Mouse (Mus musculus): Measurements from ENCODE around the gene Gbf1. TPM values are rescaled to one million over a fixed set of nuclear protein-coding genes. Genes with fewer than 3 reads are reported as not detected.

The Gbf1 gene
- total and polyA plus RNA-seq, 3 experiments: 23.7 to 400 (median 54.1) TPM

DNA sequence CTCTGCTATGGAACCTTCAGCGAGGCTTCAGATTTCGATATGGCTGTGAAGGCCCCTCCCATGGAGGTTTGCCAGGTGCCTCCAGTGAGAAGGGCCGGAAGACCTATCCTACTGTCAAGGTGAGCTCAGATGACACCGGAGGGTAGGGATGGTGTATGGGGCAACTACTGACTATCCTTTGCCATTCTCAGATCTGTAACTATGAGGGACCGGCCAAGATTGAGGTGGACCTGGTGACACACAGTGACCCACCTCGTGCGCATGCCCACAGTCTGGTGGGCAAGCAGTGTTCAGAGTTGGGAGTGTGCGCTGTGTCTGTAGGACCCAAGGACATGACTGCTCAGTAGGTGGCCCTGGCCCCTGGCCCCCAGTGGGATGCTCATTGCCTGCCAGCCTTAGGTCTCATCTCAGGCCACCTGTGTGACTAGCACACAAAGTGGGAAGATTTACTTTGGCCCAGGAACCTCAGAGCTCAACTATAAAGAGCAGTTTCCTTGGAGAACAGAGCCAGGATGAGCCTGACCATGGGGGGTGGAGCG is 154.5 kb downstream of the Gbf1 start:
- H3K4me1 ChIP-seq (ENCODE audit: control insufficient read depth in 1 of 2, insufficient read depth in 2 of 2, low read length in 2 of 2): peaks cover 6 to 18% of the 10 kb centered on the region in 2 experiments

GRCm38 (mm10) chr19:46307781-46308180 is 155.5 kb downstream of the Gbf1 start:
- Histone ChIP-seq H3K4me3 (ENCODE audit: control insufficient read depth in 1 of 2, insufficient read depth in 1 of 2, low read depth in 2 of 2, low read length in 2 of 2) (no peak overlapping the region), H3K79me2 (ENCODE audit: control insufficient read depth, insufficient read depth, low read length, poor library complexity) (peaks cover 3% of the 10 kb centered on the region; the same call in 1 of the 2 replicates), H3K27ac (ENCODE audit: control insufficient read depth, low read depth, low read length) (no peak overlapping the region), H3K36me3 (ENCODE audit: control insufficient read depth in 1 of 2, insufficient read depth in 2 of 2, low read length in 2 of 2) (peaks cover 0 to 6% of the 10 kb centered on the region in 2 experiments; a peak in 2 of 4 replicates), H3K4me1 (ENCODE audit: control insufficient read depth in 1 of 2, insufficient read depth in 2 of 2, low read length in 2 of 2) (peaks cover 3 to 10% of the 10 kb centered on the region in 2 experiments; a peak in 2 of 4 replicates), H3K27me3 (ENCODE audit: control insufficient read depth in 1 of 2, insufficient read depth in 2 of 2, low read length in 2 of 2) (no peaks in the 10 kb centered on the region), H3K9me3 (replicated peaks; ENCODE audit: insufficient read depth, low read length) (no peaks in the 10 kb centered on the region), H3K9ac (ENCODE audit: control insufficient read depth, low read depth, low read length, poor library complexity, severe bottlenecking) (no peak overlapping the region)
- TF ChIP-seq RCOR1 (IDR thresholded peaks at IDR 0.05; ENCODE audit: low read depth, low read length): no peak
- DNase-seq (ENCODE audit: low read depth, low spot score): no peak

More for the DNA sequence above, 154.5 kb downstream of the Gbf1 start:
- Histone ChIP-seq H3K9me3 (replicated peaks; ENCODE audit: insufficient read depth, low read length) (no peaks in the 10 kb centered on the region), H3K27ac (ENCODE audit: control insufficient read depth, low read depth, low read length) (no peak overlapping the region), H3K9ac (ENCODE audit: control insufficient read depth, low read depth, low read length, poor library complexity, severe bottlenecking) (no peak overlapping the region), H3K4me3 (ENCODE audit: control insufficient read depth in 1 of 2, insufficient read depth in 1 of 2, low read depth in 2 of 2, low read length in 2 of 2) (no peak overlapping the region), H3K36me3 (ENCODE audit: control insufficient read depth in 1 of 2, insufficient read depth in 2 of 2, low read length in 2 of 2) (peaks cover 0 to 13% of the 10 kb centered on the region in 2 experiments; a peak in 2 of 4 replicates), H3K79me2 (ENCODE audit: control insufficient read depth, insufficient read depth, low read length, poor library complexity) (peaks cover 3% of the 10 kb centered on the region; the same call in 1 of the 2 replicates), H3K27me3 (ENCODE audit: control insufficient read depth in 1 of 2, insufficient read depth in 2 of 2, low read length in 2 of 2) (no peaks in the 10 kb centered on the region)
- no peak for DNase-seq (ENCODE audit: low read depth, low spot score)
- TF ChIP-seq USF1 (IDR thresholded peaks at IDR 0.05; ENCODE audit: low read depth, low read length) (no peak), BHLHE40 (IDR thresholded peaks at IDR 0.05; ENCODE audit: borderline replicate concordance, low read depth, low read length) (no peak), MEF2A (IDR thresholded peaks at IDR 0.05; ENCODE audit: extremely low read depth, insufficient replicate concordance, low read depth, low read length, poor library complexity, severe bottlenecking) (no peak), POLR2AphosphoS5 (IDR thresholded peaks at IDR 0.05; ENCODE audit: borderline replicate concordance, low read depth, low read length) (no peak), MAZ (IDR thresholded peaks at IDR 0.05; ENCODE audit: low read depth, low read length) (no peak)

GRCm38 (mm10) chr19:46308303-46308702 is 156.0 kb downstream of the Gbf1 start:
- H3K4me1 ChIP-seq (ENCODE audit: control insufficient read depth in 1 of 2, insufficient read depth in 2 of 2, low read length in 2 of 2): peaks cover 3 to 9% of the 10 kb centered on the region in 2 experiments; a peak in 2 of 4 replicates
- no peaks in the 10 kb centered on the region for H3K27me3 ChIP-seq (ENCODE audit: control insufficient read depth in 1 of 2, insufficient read depth in 2 of 2, low read length in 2 of 2)
- no peak overlapping the region for H3K27ac ChIP-seq (ENCODE audit: control insufficient read depth, low read depth, low read length)
- H3K4me3 ChIP-seq (ENCODE audit: control insufficient read depth in 1 of 2, insufficient read depth in 1 of 2, low read depth in 2 of 2, low read length in 2 of 2): no peak overlapping the region
- DNase-seq (ENCODE audit: low read depth, low spot score): no peak
- TF ChIP-seq MXI1 (IDR thresholded peaks at IDR 0.05; ENCODE audit: low read depth, low read length): no peak
- no peak for TF ChIP-seq TBP (IDR thresholded peaks at IDR 0.05; ENCODE audit: low read depth, low read length)
- TF ChIP-seq JUND (IDR thresholded peaks at IDR 0.05; ENCODE audit: low read depth, low read length): no peak
- H3K79me2 ChIP-seq (ENCODE audit: control insufficient read depth, insufficient read depth, low read length, poor library complexity): peaks cover 3% of the 10 kb centered on the region; the same call in 1 of the 2 replicates
- H3K36me3 ChIP-seq (ENCODE audit: control insufficient read depth in 1 of 2, insufficient read depth in 2 of 2, low read length in 2 of 2): peaks cover 0 to 6% of the 10 kb centered on the region in 2 experiments; a peak in 2 of 4 replicates
- H3K9me3 ChIP-seq (replicated peaks; ENCODE audit: insufficient read depth, low read length): no peaks in the 10 kb centered on the region
- no peak overlapping the region for H3K9ac ChIP-seq (ENCODE audit: control insufficient read depth, low read depth, low read length, poor library complexity, severe bottlenecking)

Measured in MEL (cell line).